Mouse (Mus musculus) erythroid progenitor cell, adult 5-6 weeks (primary cell): ENCODE data around the gene Ptgs2. TPM values are rescaled to one million over a fixed set of nuclear protein-coding genes. Genes with fewer than 3 reads are reported as not detected.

Experiments
- ATAC-seq: replicated peaks from 2 replicates; pipeline ENCODE4 v1.8.0; 2016; ENCODE audit warnings: moderate number of reproducible peaks, mild to moderate bottlenecking, moderate TSS enrichment, inconsistent platforms; ENCODE audit not compliant: poor library complexity, low FRiP score, severe bottlenecking
- total RNA-seq, 2 experiments: library from RNA; stranded (forward) in 1 of 2; stranded (reverse) in 1 of 2; fragments of 150-400 nt in 1 of 2; fragments of 186-747, 209-891 nt in 1 of 2; gene quantifications; 2 replicates each; pipeline versions ENCODE4 v1.2.3 to v1.2.4; 2015 to 2017; ENCODE audit warnings: low replicate concordance in 2 of 2

The Ptgs2 gene
- total RNA-seq, 2 experiments from 2014 or later: 0.91 to 2.1 TPM

DNA sequence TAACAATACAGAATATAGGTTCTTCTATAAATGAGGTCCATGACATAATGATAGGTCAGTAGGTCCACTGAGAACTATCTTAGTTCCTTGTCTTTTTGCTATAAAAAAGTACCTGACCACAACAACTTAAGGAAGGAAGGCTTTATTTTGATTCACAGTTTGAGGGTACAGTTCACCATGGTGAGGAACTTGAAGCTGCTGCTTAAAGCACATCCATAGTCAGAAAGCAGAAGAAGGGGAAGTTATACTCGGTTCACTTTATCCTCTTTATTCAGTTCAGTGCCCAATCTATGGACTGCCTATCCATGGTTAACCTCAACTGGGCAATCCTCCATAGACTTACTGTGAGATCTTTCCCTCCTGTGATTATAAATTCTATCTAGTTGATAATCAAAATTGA is 43.7 kb downstream of the Ptgs2 start:
- no peak for ATAC-seq

DNA sequence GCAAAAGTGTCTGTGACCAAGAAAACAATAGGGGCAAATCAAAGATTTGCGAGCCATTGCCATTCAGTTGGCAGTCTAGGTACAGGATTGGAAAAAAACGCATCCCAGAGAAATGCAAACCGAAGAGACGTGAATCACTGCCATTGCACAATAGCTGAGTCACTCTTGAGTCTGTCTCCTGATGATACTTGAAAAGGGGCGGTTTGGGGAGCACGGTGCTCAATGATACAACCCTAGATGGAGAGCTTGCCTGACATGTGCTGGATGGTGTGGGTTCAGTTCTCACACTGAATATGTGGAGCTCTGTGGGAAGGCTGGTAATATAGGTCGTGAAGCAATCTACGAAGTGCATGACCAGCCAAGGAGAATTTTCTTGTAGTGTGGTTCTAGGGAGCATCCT is 45.2 kb downstream of the Ptgs2 start:
- ATAC-seq: no peak

DNA sequence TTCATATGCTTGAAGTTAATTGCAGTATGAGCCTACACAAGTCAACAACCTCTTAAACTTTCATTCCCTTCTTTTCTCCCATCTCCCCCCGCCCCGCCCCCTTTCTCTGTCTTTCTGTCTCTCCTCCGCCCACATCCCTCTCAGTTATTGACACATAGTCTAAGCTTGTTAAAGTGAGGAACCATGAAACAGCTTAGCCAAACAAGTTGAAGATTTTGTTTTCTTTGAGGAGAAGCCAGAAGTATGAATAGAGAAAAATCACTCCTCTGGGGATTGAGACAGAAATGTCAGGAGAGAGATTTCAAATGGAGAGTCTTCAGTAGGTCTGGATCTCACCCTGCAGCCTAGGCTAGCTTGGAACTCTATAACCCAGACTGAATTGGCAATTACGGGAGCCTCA is 47.4 kb downstream of the Ptgs2 start:
- no peak for ATAC-seq

DNA sequence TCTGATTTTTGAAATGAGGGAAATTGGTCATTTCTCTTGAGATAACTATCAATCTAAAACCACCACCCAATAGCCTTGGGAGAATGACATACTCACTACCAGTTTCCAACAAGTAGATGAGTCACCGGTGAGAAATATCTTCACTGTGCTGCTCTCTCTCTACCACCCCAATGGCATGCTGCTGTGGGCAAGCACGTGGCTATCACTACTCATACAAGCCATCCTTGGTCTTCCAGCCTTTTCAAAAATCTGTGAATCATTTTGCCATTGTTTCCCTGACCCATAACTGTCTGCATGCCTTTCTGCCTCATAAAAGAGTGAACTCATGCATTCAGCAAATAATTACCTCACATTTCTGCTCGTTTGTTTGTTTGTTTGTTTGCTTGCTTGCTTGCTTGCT is 51.6 kb downstream of the Ptgs2 start:
- ATAC-seq: no peak

Other genes starting within 250 kb of the Ptgs2 start
- gene Pla2g4a, start 138.7 kb upstream of the Ptgs2 start, total RNA-seq (2015; ENCODE audit: low replicate concordance): 5.4 and 9.4 TPM in 2 replicates
- gene Pla2g4a, start 138.7 kb upstream of the Ptgs2 start, total RNA-seq (2017; ENCODE audit: low replicate concordance): 6.6 and 8.1 TPM in 2 replicates
- not detected in 2 replicates for gene Pdc, start 219.4 kb downstream of the Ptgs2 start, total RNA-seq (2015; ENCODE audit: low replicate concordance)
- not detected in 2 replicates for gene Pdc, start 219.4 kb downstream of the Ptgs2 start, total RNA-seq (2017; ENCODE audit: low replicate concordance)